Mouse (Mus musculus): ENCODE measurements around the gene Ago1. TPM values are rescaled to one million over a fixed set of nuclear protein-coding genes. Genes with fewer than 3 reads are reported as not detected.
A peak's percentile ranks its signal among the peaks of the same experiment; 100 is the strongest.

Ago1 gene
- polyA plus RNA-seq, 1 experiment from 2014 or later = 5.8 TPM

DNA sequence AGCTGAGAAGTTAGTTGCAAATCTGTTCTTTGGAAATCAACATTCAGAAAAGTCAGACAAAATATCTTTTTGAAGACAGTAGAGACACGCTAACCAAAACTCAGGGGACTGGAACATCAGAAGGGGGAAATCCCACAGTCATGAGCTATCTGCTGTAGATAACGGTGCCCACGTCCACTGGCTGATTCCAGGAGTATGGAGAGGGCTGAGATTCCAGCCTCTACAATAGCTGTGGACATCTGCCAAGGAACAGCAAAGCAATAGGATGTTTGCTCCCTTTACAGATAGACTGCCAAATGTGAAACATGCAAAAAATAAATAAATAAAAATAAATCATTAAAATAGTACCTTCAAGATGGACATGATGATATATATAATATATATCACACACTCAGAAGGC, 23.9 kb downstream of the Ago1 start:
- Histone ChIP-seq H3K27ac (no peak overlapping the region), H3K4me3 (replicated peaks) (no peak overlapping the region), H3K27me3 (no peaks in the 10 kb centered on the region), H3K9ac (replicated peaks) (no peak overlapping the region), H3K4me2 (no peak overlapping the region), H3K9me3 (no peaks in the 10 kb centered on the region), H3K36me3 (peaks cover 82% of the 10 kb centered on the region), H3K4me1 (replicated peaks) (no peaks in the 10 kb centered on the region)
- 93% methylated on average over 3 of the region's 3 CpGs for WGBS
- ATAC-seq (ENCODE audit: insufficient number of reproducible peaks, insufficient read depth, low FRiP score, low TSS enrichment, low read depth) = no peak

DNA sequence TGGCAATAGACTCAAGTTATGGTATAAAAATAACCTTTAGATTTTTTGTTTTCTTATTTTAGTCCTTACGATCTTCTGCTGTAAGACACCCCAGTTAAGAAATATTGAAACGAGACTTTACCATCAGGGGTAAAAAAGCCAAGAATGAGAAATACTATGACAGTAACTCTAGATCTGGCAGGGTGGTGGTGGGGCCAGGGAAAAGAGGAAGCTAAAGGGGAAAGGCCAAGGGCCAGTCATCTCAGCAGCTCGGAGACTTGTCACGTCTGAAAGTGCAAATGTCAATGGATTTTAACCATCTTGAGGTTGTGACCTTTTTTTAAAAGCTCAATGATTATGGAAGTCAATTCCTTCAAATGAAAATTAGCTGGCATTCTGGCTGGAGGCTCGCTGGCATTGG, 30.1 kb downstream of the Ago1 start:
- Histone ChIP-seq H3K4me1 (replicated peaks) (no peaks in the 10 kb centered on the region), H3K36me3 (peaks cover 74% of the 10 kb centered on the region), H3K4me2 (no peak overlapping the region), H3K9me3 (no peaks in the 10 kb centered on the region), H3K9ac (replicated peaks) (no peak overlapping the region), H3K27me3 (no peaks in the 10 kb centered on the region), H3K27ac (no peak overlapping the region), H3K4me3 (replicated peaks) (no peak overlapping the region)
- WGBS = 90% methylated on average over 5 of the region's 5 CpGs
- ATAC-seq (ENCODE audit: insufficient number of reproducible peaks, insufficient read depth, low FRiP score, low TSS enrichment, low read depth) = no peak

DNA sequence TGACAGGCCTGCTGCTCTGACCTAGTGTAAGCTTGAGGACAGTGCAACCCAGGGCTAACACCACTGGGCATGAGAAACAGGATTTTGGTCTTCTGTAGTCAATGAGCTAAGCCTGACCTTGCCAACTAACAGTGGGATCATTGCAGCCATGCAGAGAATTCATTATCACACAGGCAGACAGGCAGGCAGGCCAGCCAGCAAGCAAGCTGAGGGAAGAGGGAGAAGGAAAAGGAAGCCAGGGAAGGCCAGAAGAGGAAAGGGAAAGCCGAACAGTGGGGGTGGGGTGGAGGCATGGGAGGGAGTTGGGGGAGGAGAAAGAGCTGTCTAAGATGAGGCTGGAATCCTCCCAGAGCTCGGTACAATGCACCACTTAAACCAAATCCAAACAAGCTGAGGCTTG, 32.1 kb downstream of the Ago1 start:
- no peaks in the 10 kb centered on the region for H3K27me3 ChIP-seq
- H3K4me1 ChIP-seq (replicated peaks) = no peaks in the 10 kb centered on the region
- no peak overlapping the region for H3K27ac ChIP-seq
- H3K9ac ChIP-seq (replicated peaks) = no peak overlapping the region
- peaks cover 54% of the 10 kb centered on the region for H3K36me3 ChIP-seq
- H3K9me3 ChIP-seq = no peaks in the 10 kb centered on the region
- 64% methylated on average over 2 of the region's 2 CpGs for WGBS
- no peak for ATAC-seq (ENCODE audit: insufficient number of reproducible peaks, insufficient read depth, low FRiP score, low TSS enrichment, low read depth)
- no peak overlapping the region for H3K4me3 ChIP-seq (replicated peaks)
- no peak overlapping the region for H3K4me2 ChIP-seq

DNA sequence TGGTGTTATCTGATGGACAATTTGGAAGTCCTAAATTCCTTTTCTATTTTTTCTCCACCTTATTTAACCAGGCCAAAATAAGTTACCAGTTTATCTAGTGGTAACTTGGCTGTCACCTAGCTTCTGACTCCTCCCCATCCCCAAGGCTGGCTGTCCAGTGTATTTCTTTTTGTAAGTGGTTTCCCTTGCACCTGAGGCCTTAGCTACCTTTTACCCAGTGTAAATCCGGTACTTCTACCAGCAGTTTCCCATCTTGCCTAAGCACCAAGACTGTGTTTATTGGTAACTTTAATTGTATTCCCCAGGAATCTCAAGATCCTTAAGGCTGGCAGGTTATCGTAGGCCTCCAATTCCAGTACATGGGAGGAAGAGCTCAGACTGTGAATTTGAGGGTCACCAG, 34.3 kb downstream of the Ago1 start:
- Histone ChIP-seq H3K27me3 (no peaks in the 10 kb centered on the region), H3K4me2 (no peak overlapping the region), H3K4me1 (replicated peaks) (no peaks in the 10 kb centered on the region), H3K9ac (replicated peaks) (no peak overlapping the region), H3K36me3 (peaks cover 33% of the 10 kb centered on the region), H3K4me3 (replicated peaks) (no peak overlapping the region), H3K27ac (no peak overlapping the region), H3K9me3 (no peaks in the 10 kb centered on the region)
- WGBS = 94% methylated on average over 2 of the region's 2 CpGs
- no peak for ATAC-seq (ENCODE audit: insufficient number of reproducible peaks, insufficient read depth, low FRiP score, low TSS enrichment, low read depth)

DNA sequence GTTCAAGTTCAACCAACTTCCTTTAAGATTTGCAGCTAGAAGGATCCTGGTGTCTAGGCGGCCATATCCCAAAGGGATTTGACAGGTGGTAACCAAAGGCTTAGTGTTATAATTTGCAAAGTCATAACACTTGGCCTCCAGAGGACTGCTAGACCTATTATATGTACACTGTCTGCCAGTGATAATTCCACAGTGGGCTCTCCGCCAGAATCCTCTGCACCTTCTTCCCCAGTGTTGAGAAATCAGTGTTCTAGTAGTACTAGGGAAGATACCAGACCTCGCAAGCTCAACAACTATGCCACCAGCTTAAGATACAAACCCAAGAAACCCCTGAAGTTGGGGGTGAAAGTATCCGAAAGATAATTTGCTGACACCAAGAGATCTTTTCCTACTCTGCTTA, 35.2 kb downstream of the Ago1 start:
- WGBS = 88% methylated on average over 4 of the region's 4 CpGs
- no peak overlapping the region for H3K4me2 ChIP-seq
- no peak for ATAC-seq (ENCODE audit: insufficient number of reproducible peaks, insufficient read depth, low FRiP score, low TSS enrichment, low read depth)

DNA sequence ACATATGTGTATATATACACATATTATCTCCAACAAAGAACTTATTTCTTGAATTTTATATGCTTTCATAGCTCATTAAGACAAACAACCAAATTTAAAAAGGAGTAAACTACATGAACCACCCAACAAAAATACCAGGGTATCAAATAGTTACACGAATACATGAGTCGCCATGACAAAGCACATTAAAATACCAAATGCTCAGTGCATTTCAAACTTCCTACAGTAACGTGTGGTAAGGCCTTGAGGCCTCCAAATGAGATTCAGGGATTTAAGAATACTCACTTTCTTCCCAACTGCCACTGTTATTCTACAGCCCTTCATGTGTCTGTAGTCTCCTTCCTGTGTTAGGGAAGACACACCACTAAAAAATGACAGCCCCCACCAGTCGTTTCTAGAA, 36.6 kb downstream of the Ago1 start:
- Histone ChIP-seq H3K27me3 (no peaks in the 10 kb centered on the region), H3K36me3 (peaks cover 11% of the 10 kb centered on the region; the same call in 1 of the 2 replicates), H3K27ac (no peak overlapping the region), H3K9ac (replicated peaks) (no peak overlapping the region), H3K4me1 (replicated peaks) (peaks cover 6% of the 10 kb centered on the region; the same call in 1 of the 2 replicates), H3K4me2 (no peak overlapping the region), H3K9me3 (no peaks in the 10 kb centered on the region), H3K4me3 (replicated peaks) (no peak overlapping the region)
- ATAC-seq (ENCODE audit: insufficient number of reproducible peaks, insufficient read depth, low FRiP score, low TSS enrichment, low read depth) = no peak
- WGBS = 83% methylated on average over 4 of the region's 4 CpGs

More for the DNA sequence above, 35.2 kb downstream of the Ago1 start:
- H3K9ac ChIP-seq (replicated peaks) = no peak overlapping the region
- no peaks in the 10 kb centered on the region for H3K9me3 ChIP-seq
- no peak overlapping the region for H3K4me3 ChIP-seq (replicated peaks)
- H3K36me3 ChIP-seq = peaks cover 24% of the 10 kb centered on the region
- no peak overlapping the region for H3K27ac ChIP-seq
- peaks cover 6% of the 10 kb centered on the region; the same call in 1 of the 2 replicates for H3K4me1 ChIP-seq (replicated peaks)
- no peaks in the 10 kb centered on the region for H3K27me3 ChIP-seq

DNA sequence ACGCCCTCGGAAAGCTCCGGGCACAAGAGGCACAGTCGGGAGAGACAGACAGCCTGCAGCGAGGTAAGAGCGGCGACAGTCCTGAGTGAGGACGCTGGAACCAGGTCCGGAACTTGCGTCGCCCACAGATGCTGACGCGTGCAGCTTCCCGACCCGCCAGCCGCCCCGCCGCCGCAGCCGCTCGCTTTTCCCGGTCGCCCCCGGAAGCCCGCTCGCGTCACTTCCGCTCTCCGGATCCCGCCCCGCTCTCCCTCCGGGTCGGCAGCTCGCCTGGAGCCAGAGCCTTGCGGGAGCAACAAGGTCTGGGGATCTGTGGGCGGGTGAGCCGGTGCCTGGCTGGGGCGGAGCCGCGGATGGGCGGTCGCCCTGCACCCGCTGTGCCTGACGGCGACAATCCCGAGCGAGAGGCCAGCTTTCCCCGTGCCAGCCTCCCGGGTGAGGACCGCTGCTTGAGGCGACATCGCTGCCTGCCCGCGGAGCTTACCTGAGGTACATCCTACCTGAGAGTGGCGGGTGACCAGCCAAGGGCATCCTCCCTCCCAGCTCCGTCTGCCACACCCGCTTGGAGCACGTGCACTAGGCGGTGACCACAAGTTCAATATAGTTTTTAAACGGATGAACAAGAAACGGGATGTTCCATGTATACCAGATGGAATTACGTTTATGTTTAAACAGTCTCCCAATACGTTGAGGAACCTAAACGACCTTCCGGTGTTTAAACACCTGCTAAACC, 38.9 kb downstream of the Ago1 start, which contains the start of gene Ago3:
Ago3 (minus strand) TSS at position 210 of the 733 bp plus-strand sequence.
- peaks cover 6% of the 10 kb centered on the region; the same call in 1 of the 2 replicates for H3K4me1 ChIP-seq (replicated peaks)
- H3K9ac ChIP-seq (replicated peaks) = peak within 1 kb of the TSS; percentile 91
- under 1% methylated on average over 65 of the region's 65 CpGs for WGBS
- H3K4me2 ChIP-seq = peak within 1 kb of the TSS; percentile 77
- peak within 1 kb of the TSS; percentile 86 for H3K27ac ChIP-seq
- H3K9me3 ChIP-seq = no peaks in the 10 kb centered on the region
- no peaks in the 10 kb centered on the region for H3K36me3 ChIP-seq
- no peaks in the 10 kb centered on the region for H3K27me3 ChIP-seq
- H3K4me3 ChIP-seq (replicated peaks) = peak within 1 kb of the TSS; percentile 89
- ATAC-seq (ENCODE audit: insufficient number of reproducible peaks, insufficient read depth, low FRiP score, low TSS enrichment, low read depth) = peak; percentile 90

DNA sequence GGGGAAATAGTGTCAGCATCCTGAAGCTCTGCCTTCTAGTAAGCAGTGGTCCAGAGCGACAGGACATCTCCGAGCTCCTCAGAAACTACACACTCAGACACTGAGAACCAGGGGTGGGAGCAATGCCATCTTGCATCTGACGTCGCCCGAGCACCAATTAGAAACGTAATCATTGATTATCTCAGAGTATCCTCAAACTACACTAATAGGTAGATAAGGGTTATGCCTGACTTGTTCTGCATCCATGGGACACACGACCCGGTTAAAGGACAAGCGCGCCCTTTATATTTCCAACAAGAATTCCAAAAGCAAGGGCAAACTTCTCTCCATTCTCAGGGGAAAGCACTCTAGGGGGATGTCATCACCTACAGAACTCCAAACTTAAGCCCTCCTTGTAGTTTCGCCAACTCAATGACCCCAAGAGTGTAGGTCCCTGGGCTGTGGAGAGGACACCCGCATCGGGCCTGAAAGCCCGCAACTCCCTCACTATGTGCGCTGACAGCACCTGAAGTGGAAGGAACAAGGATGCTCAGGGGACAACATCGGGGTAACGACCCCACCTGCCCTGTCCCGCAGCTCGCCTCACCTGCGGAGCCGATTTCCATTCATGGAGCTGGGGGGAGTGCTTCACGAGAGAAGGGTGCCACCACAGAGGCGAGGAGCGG, 39.6 kb downstream of the Ago1 start:
- Histone ChIP-seq H3K4me3 (replicated peaks) (peak overlapping the region; percentile 89), H3K27me3 (no peaks in the 10 kb centered on the region), H3K9me3 (no peaks in the 10 kb centered on the region), H3K4me2 (peak overlapping the region; percentile 77), H3K36me3 (no peaks in the 10 kb centered on the region), H3K27ac (peak overlapping the region; percentile 86; the same call in 1 of the 2 replicates), H3K9ac (replicated peaks) (peak overlapping the region; percentile 91), H3K4me1 (replicated peaks) (peaks cover 6% of the 10 kb centered on the region; the same call in 1 of the 2 replicates)
- 4% methylated on average over 24 of the region's 24 CpGs for WGBS
- ATAC-seq (ENCODE audit: insufficient number of reproducible peaks, insufficient read depth, low FRiP score, low TSS enrichment, low read depth) = no peak

DNA sequence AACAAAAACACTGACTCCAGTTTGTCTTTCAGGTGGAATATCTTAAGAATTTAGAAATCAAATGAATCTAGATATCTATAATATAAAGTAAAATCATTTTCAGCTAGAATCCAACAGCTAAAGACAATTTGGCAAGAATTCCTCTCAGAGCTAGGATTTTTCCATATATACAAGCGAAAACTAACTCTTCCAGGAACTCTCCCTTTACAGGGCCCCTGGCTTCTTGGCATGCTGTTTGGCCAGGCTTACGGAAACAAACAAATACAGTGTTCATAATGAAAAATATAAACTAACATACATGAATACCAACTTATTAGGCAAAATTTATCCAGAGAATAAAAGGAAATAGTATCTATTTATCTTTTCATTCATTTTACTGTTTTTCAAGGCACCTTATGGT, 44.5 kb downstream of the Ago1 start:
- Histone ChIP-seq H3K4me3 (replicated peaks) (no peak overlapping the region), H3K4me2 (no peak overlapping the region)
- WGBS = 84% methylated on average over 2 of the region's 2 CpGs

DNA sequence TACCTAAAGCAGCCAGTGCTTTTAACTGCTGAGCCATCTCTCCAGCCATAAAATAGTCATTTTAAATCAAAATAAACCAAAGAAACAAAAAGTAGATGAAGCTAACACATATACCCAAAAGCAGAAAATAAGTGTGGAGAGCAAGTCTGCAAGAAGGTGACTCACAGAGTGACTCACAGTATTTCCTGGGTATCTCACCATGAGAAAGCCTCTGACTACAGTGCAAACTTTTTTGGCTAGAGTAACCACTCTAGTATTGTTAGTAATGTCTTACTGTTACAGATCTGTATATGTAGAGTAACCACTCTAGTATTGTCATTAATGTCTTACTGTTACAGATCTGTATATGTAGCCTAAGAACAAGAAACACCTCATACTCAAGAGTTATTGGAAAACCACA, 52.7 kb downstream of the Ago1 start:
- Histone ChIP-seq H3K4me1 (replicated peaks) (no peaks in the 10 kb centered on the region), H3K27me3 (no peaks in the 10 kb centered on the region), H3K4me2 (no peak overlapping the region), H3K9me3 (no peaks in the 10 kb centered on the region), H3K27ac (no peak overlapping the region), H3K4me3 (replicated peaks) (no peak overlapping the region), H3K9ac (replicated peaks) (no peak overlapping the region), H3K36me3 (peaks cover 10% of the 10 kb centered on the region; the same call in 1 of the 2 replicates)
- ATAC-seq (ENCODE audit: insufficient number of reproducible peaks, insufficient read depth, low FRiP score, low TSS enrichment, low read depth) = no peak

More for the DNA sequence above, 44.5 kb downstream of the Ago1 start:
- Histone ChIP-seq H3K9ac (replicated peaks) (no peak overlapping the region), H3K27ac (no peak overlapping the region), H3K27me3 (no peaks in the 10 kb centered on the region), H3K4me1 (replicated peaks) (peaks cover 6% of the 10 kb centered on the region; the same call in 1 of the 2 replicates), H3K9me3 (no peaks in the 10 kb centered on the region), H3K36me3 (no peaks in the 10 kb centered on the region)
- no peak for ATAC-seq (ENCODE audit: insufficient number of reproducible peaks, insufficient read depth, low FRiP score, low TSS enrichment, low read depth)

DNA sequence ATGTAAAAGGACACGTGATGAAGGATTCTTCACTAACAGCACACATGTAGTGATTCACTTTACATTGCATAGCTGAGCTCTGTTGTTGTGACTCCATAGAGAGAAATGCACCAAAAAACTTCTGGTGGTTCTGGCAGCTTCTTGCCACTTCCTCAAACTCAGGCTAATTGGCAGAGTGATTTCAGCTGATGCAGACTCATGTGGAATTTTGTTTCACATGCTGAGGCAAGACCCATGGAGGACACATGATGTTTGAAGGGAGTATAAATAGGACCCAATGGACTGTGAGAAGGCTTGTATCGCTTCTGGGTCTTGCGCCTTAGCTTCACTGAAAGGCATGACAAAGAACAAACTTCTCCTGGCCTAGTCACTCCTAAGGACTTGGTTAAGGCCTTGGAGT, 55.9 kb downstream of the Ago1 start:
- no peaks in the 10 kb centered on the region for H3K4me1 ChIP-seq (replicated peaks)
- peaks cover 10% of the 10 kb centered on the region; the same call in 1 of the 2 replicates for H3K36me3 ChIP-seq
- no peaks in the 10 kb centered on the region for H3K27me3 ChIP-seq
- H3K4me3 ChIP-seq (replicated peaks) = no peak overlapping the region
- ATAC-seq (ENCODE audit: insufficient number of reproducible peaks, insufficient read depth, low FRiP score, low TSS enrichment, low read depth) = no peak
- H3K4me2 ChIP-seq = no peak overlapping the region
- no peaks in the 10 kb centered on the region for H3K9me3 ChIP-seq
- WGBS = 92% methylated on average over 3 of the region's 3 CpGs
- no peak overlapping the region for H3K9ac ChIP-seq (replicated peaks)
- H3K27ac ChIP-seq = no peak overlapping the region

All from limb, embryonic 12.5 days (tissue).